Mouse (Mus musculus) hindbrain, embryonic 13.5 days (tissue): Measurements from ENCODE around the gene Hook2. TPM values are rescaled to one million over a fixed set of nuclear protein-coding genes. Genes with fewer than 3 reads are reported as not detected.
A peak's percentile ranks its signal among the peaks of the same experiment; 100 is the strongest.

Source experiments
- ATAC-seq: fragments of 200-750 bp; cut with Nextera tagmentation; 2 replicates; pipeline ENCODE4 v1.8.0; 2017; ENCODE audit warnings: moderate TSS enrichment; ENCODE audit not compliant: low FRiP score
- H3K27ac ChIP-seq: fragments of 300-500 bp; sonication (generic); 2 replicates; pipeline ENCODE4 v1.5.1; 2015; ENCODE audit warnings: inconsistent platforms, mild to moderate bottlenecking, moderate library complexity
- H3K27me3 ChIP-seq: fragments of 300-500 bp; sonication (generic); 2 replicates; pipeline ENCODE4 v1.6.1; 2015; ENCODE audit warnings: mild to moderate bottlenecking, inconsistent platforms
- H3K36me3 ChIP-seq: fragments of 300-500 bp; sonication (generic); 2 replicates; pipeline ENCODE4 v1.6.1; 2015; ENCODE audit warnings: mild to moderate bottlenecking, inconsistent platforms
- H3K4me1 ChIP-seq: fragments of 300-500 bp; sonication (generic); replicated peaks from 2 replicates; pipeline ENCODE4 v1.6.1; 2015; ENCODE audit warnings: inconsistent platforms
- H3K4me2 ChIP-seq: fragments of 300-500 bp; sonication (generic); 2 replicates; pipeline ENCODE4 v1.6.1; 2015; ENCODE audit warnings: inconsistent platforms, mild to moderate bottlenecking, moderate library complexity
- H3K4me3 ChIP-seq: fragments of 300-500 bp; sonication (generic); 2 replicates; pipeline ENCODE4 v1.5.1; 2015; ENCODE audit warnings: mild to moderate bottlenecking, inconsistent platforms
- H3K9ac ChIP-seq: fragments of 300-500 bp; sonication (generic); 2 replicates; pipeline ENCODE4 v1.6.1; 2015; ENCODE audit warnings: mild to moderate bottlenecking, inconsistent platforms
- H3K9me3 ChIP-seq: fragments of 300-500 bp; sonication (generic); 2 replicates; pipeline ENCODE4 v1.6.1; 2016; ENCODE audit warnings: inconsistent platforms
- WGBS: fragments of 180-500 bp; shearing (Covaris S2); methylation state at CpG from one replicate; pipeline ENCODE4 v1.1.7; 2015; 5-methylcytosine and 5-hydroxymethylcytosine counted together
- polyA plus RNA-seq: library from polyadenylated mRNA; unstranded; fragments of >200 nt; fragmentation: Nextera tagmentation; extraction: Ambion mirVana; gene quantifications from 2 replicates; pipeline ENCODE4 v1.2.1, GENCODE M21; 2015

The Hook2 gene
- 25.1 and 25.5 TPM in 2 replicates for polyA plus RNA-seq

- WGBS, result 0% methylated on average over 28 of the region's 28 CpGs
- peaks cover 30% of the 10 kb centered on the region for H3K4me1 ChIP-seq
- H3K36me3 ChIP-seq, result no peaks in the 10 kb centered on the region; the same call in 1 of the 2 replicates
- H3K27ac ChIP-seq, result peak within 1 kb of the TSS; percentile 85
- H3K4me3 ChIP-seq, result peak within 1 kb of the TSS; percentile 55
- H3K4me2 ChIP-seq, result peak within 1 kb of the TSS; percentile 86
- peaks cover 55% of the 10 kb centered on the region for H3K27me3 ChIP-seq
- peak; percentile 89 for ATAC-seq
- H3K9me3 ChIP-seq, result no peaks in the 10 kb centered on the region
- peak within 1 kb of the TSS; percentile 78 for H3K9ac ChIP-seq
Observed at GRCm38 (mm10) chr8:84990349-84990748, at the start of gene Hook2. Gene Hook2, plus strand, starts transcription at chr8:84990603.

DNA sequence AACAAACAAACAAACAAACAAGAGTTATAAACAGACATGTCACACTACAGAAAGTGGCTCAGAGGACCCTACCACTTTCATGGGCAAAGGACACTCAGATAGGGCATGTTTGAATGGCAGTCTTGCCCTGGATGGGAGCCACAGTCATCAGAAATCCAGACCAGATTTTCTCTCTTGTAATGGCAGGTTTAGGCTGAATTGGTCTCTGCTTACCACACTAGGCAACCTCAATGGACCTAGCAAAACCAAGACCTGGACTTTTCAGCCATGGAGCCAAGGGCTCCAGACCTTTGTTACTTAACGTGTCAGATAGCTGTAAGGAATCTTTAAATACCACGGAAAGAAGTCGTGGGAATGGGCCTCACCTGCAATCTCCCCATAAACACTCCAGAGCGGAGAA is 46.7 kb upstream of the Hook2 start:
- Histone ChIP-seq H3K4me2 (peak overlapping the region; percentile 80; the same call in 1 of the 2 replicates), H3K36me3 (no peaks in the 10 kb centered on the region), H3K4me3 (0 out of 2 replicates have a peak overlapping the region, but pooled peaks have one; percentile 63), H3K9me3 (no peaks in the 10 kb centered on the region), H3K27ac (no peak overlapping the region), H3K4me1 (peaks cover 35% of the 10 kb centered on the region), H3K9ac (no peak overlapping the region), H3K27me3 (peaks cover 62% of the 10 kb centered on the region)
- 26% methylated on average over 4 of the region's 4 CpGs for WGBS
- ATAC-seq, result no peak

- Histone ChIP-seq H3K4me3 (peak overlapping the region; percentile 63), H3K9ac (no peak overlapping the region), H3K9me3 (no peaks in the 10 kb centered on the region), H3K4me2 (peak overlapping the region; percentile 80), H3K27me3 (peaks cover 66% of the 10 kb centered on the region), H3K27ac (no peak overlapping the region), H3K4me1 (peaks cover 35% of the 10 kb centered on the region), H3K36me3 (no peaks in the 10 kb centered on the region)
- WGBS, result 2% methylated on average over 26 of the region's 26 CpGs
- peak; percentile 31; the same call in 1 of the 2 replicates for ATAC-seq
Observed at GRCm38 (mm10) chr8:84944478-84945160, 45.8 kb upstream of the Hook2 start.

GRCm38 (mm10) chr8:84945235-84945632 is 45.2 kb upstream of the Hook2 start:
- Histone ChIP-seq H3K27ac (peak overlapping the region; percentile 79), H3K4me3 (peak overlapping the region; percentile 63), H3K36me3 (no peaks in the 10 kb centered on the region), H3K27me3 (peaks cover 72% of the 10 kb centered on the region), H3K4me1 (peaks cover 35% of the 10 kb centered on the region), H3K9me3 (no peaks in the 10 kb centered on the region), H3K9ac (peak overlapping the region; percentile 82), H3K4me2 (peak overlapping the region; percentile 80)
- ATAC-seq, result peak; percentile 67
- 3% methylated on average over 11 of the region's 11 CpGs for WGBS

- Histone ChIP-seq H3K4me3 (peak overlapping the region; percentile 63), H3K36me3 (no peaks in the 10 kb centered on the region), H3K4me2 (peak overlapping the region; percentile 80), H3K9ac (peak overlapping the region; percentile 82), H3K9me3 (no peaks in the 10 kb centered on the region), H3K4me1 (peaks cover 35% of the 10 kb centered on the region), H3K27ac (peak overlapping the region; percentile 79), H3K27me3 (peaks cover 74% of the 10 kb centered on the region)
- ATAC-seq, result peak; percentile 58
- 1% methylated on average over 37 of the region's 67 CpGs for WGBS
Observed at GRCm38 (mm10) chr8:84945633-84946527, 44.5 kb upstream of the Hook2 start.

- Histone ChIP-seq H3K27ac (peak within 1 kb of the TSS; percentile 79), H3K9me3 (no peaks in the 10 kb centered on the region), H3K36me3 (no peaks in the 10 kb centered on the region), H3K4me1 (peaks cover 35% of the 10 kb centered on the region), H3K9ac (peak within 1 kb of the TSS; percentile 82), H3K4me3 (peak within 1 kb of the TSS; percentile 63), H3K27me3 (peaks cover 77% of the 10 kb centered on the region), H3K4me2 (peak within 1 kb of the TSS; percentile 80)
- 7% methylated on average over 17 of the region's 17 CpGs for WGBS
- peak; percentile 40; the same call in 1 of the 2 replicates for ATAC-seq
Observed at GRCm38 (mm10) chr8:84946528-84947240, 43.7 kb upstream of the Hook2 start, which contains the start of gene Rtbdn. Gene Rtbdn, plus strand, starts transcription at chr8:84946991.

GRCm38 (mm10) chr8:84947241-84947545 is 43.2 kb upstream of the Hook2 start:
- H3K36me3 ChIP-seq, result no peaks in the 10 kb centered on the region
- 0 out of 2 replicates have a peak overlapping the region, but pooled peaks have one; percentile 82 for H3K9ac ChIP-seq
- peak overlapping the region; percentile 63 for H3K4me3 ChIP-seq
- H3K4me1 ChIP-seq, result peaks cover 35% of the 10 kb centered on the region
- 21% methylated on average over 9 of the region's 9 CpGs for WGBS
- no peaks in the 10 kb centered on the region for H3K9me3 ChIP-seq
- no peak for ATAC-seq
- H3K27me3 ChIP-seq, result peaks cover 82% of the 10 kb centered on the region
- no peak overlapping the region for H3K27ac ChIP-seq
- peak overlapping the region; percentile 80 for H3K4me2 ChIP-seq

DNA sequence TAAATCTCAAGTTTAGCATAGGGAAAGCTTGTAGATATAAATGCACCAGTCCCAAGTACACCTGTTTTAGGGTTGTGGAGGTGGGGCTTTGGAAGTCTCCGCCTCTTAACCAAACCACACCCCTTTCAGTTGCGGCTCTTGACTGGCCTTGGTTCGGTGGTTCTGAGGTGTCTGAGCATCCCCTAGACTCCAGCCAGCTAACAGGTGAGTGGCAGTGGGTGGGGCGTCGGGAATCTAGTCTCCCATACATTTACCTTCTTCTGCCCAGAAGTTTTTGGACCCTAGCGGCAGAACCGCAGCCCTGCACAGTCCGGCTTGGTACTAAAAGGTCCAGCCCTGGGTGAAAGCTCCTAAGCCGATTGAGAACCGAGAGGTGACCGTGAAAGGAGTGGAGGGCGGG is 40.6 kb upstream of the Hook2 start:
- no peaks in the 10 kb centered on the region for H3K9me3 ChIP-seq
- no peak overlapping the region for H3K9ac ChIP-seq
- no peaks in the 10 kb centered on the region for H3K36me3 ChIP-seq
- no peak overlapping the region for H3K4me2 ChIP-seq
- H3K4me1 ChIP-seq, result peaks cover 24% of the 10 kb centered on the region
- no peak overlapping the region for H3K27ac ChIP-seq
- H3K27me3 ChIP-seq, result peaks cover 79% of the 10 kb centered on the region
- H3K4me3 ChIP-seq, result no peak overlapping the region
- no peak for ATAC-seq
- WGBS, result 21% methylated on average over 12 of the region's 12 CpGs

DNA sequence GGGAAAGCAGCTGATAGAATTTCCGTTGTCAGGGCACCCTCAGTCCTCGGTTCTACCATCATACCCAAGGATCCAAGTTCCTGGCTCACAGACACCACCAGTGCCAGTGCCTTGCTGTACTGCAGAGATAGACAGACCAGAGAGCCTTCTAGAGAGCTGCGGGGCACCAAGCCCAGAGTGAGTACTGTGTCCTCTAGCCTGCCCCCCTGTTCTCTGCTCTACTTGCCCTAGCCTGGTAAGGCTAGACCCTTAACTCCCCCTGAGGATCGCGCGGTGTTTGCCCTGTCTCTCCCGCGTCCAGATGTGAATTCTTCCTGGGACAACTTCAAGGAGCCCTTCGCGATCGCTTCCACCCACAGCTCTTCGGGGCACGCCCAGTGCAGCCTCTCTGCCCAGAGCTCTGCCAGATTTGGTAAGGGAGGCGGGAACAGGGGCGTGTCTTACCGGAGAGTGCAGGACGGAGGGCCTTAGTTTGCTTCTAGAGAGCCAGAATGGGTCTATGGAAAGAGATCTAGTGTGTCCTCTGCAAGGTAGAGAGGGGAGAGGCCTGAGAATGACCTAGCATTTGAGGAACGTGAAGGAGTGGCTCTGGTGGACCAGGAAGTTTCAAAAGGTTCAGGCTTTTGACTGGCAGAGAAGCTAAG is 37.7 kb upstream of the Hook2 start:
- Histone ChIP-seq H3K27ac (no peak overlapping the region), H3K4me2 (no peak overlapping the region), H3K9ac (no peak overlapping the region), H3K4me3 (no peak overlapping the region), H3K9me3 (no peaks in the 10 kb centered on the region), H3K36me3 (peaks cover 6% of the 10 kb centered on the region), H3K4me1 (no peaks in the 10 kb centered on the region), H3K27me3 (peaks cover 57% of the 10 kb centered on the region)
- 9% methylated on average over 18 of the region's 18 CpGs for WGBS
- no peak for ATAC-seq

DNA sequence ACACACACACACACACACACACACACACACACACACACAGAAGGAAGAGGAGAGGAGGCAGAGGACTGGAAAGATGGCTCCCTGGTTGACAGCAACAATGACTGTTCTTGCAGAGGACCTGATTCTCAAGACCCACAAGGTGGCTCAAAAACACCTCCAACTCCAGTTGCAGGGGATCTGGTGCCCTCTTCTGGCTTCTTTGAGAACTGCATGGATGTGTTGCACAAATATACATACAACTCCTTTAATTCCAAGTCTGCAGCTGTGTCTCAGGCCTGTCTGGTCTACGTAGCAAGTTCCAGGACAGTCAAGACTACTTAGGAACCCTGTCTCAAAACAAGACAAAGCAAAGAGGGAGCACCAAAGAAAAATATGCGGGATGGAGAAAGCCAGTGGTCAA is 33.6 kb upstream of the Hook2 start:
- Histone ChIP-seq H3K4me2 (no peak overlapping the region), H3K27ac (no peak overlapping the region), H3K9me3 (no peaks in the 10 kb centered on the region), H3K36me3 (peaks cover 23% of the 10 kb centered on the region), H3K9ac (no peak overlapping the region), H3K4me1 (no peaks in the 10 kb centered on the region), H3K4me3 (no peak overlapping the region), H3K27me3 (peaks cover 24% of the 10 kb centered on the region)
- WGBS, result 54% methylated on average over 2 of the region's 2 CpGs
- ATAC-seq, result no peak

- no peak for ATAC-seq
- Histone ChIP-seq H3K36me3 (peaks cover 23% of the 10 kb centered on the region), H3K9ac (no peak overlapping the region), H3K4me1 (peaks cover under 1% of the 10 kb centered on the region), H3K27ac (no peak overlapping the region), H3K27me3 (0 out of 2 replicates have a peak, but pooled peaks cover 2% of the 10 kb centered on the region), H3K4me2 (no peak overlapping the region), H3K4me3 (no peak overlapping the region), H3K9me3 (no peaks in the 10 kb centered on the region)
- 92% methylated on average over 7 of the region's 7 CpGs for WGBS
Observed at GRCm38 (mm10) chr8:84959811-84960210, 30.6 kb upstream of the Hook2 start.
